Mouse (Mus musculus) neutrophil, adult 5-6 weeks (primary cell): Measurements from ENCODE around the gene Birc3. TPM values are rescaled to one million over a fixed set of nuclear protein-coding genes. Genes with fewer than 3 reads are reported as not detected.

ENCODE experiments used
- ATAC-seq: fragments of 151-379, 151-347 bp; 2 replicates; pipeline ENCODE4 v1.8.0; 2017; ENCODE audit warnings: mild to moderate bottlenecking, moderate TSS enrichment; ENCODE audit not compliant: insufficient number of reproducible peaks, poor library complexity, low FRiP score, severe bottlenecking; ENCODE audit errors: extremely low read depth
- total RNA-seq: library from RNA; stranded (forward); fragments of 200-1000 nt; gene quantifications from 2 replicates; pipeline ENCODE4 v1.2.3, GENCODE M21; 2017

Gene Birc3
- total RNA-seq, 1 experiment from 2014 or later, result 709 TPM

- ATAC-seq, result no peak
These were observed 37.7 kb downstream of the Birc3 start for GRCm38 (mm10) chr9:7835302-7835701.

GRCm38 (mm10) chr9:7833421-7833820 is 39.6 kb downstream of the Birc3 start:
- no peak for ATAC-seq

GRCm38 (mm10) chr9:7829531-7830528 is 43.2 kb downstream of the Birc3 start:
- ATAC-seq, result peak; percentile 26; the same call in 1 of the 2 replicates

GRCm38 (mm10) chr9:7828706-7829105 is 44.3 kb downstream of the Birc3 start:
- ATAC-seq, result no peak

- ATAC-seq, result peak; percentile 62; the same call in 1 of the 2 replicates
These were observed 48.1 kb downstream of the Birc3 start for GRCm38 (mm10) chr9:7824916-7825315.

- ATAC-seq, result no peak
These were observed 50.2 kb downstream of the Birc3 start for GRCm38 (mm10) chr9:7822758-7823157.

- no peak for ATAC-seq
These were observed 67.9 kb downstream of the Birc3 start for GRCm38 (mm10) chr9:7805101-7805506.

Other genes starting within 250 kb of the Birc3 start
- not detected in 2 replicates for gene Mmp20, start 245.0 kb downstream of the Birc3 start, total RNA-seq
- gene Mmp7, start 181.1 kb downstream of the Birc3 start, total RNA-seq, result not detected in 2 replicates
- gene Tmem123, start 109.1 kb downstream of the Birc3 start, total RNA-seq, result 269 TPM in 2 replicates
- 97.6 and 113 TPM in 2 replicates for gene Birc2, start 36.1 kb downstream of the Birc3 start, total RNA-seq
- 0.58 and 0.74 TPM in 2 replicates for gene Yap1, start 131.4 kb upstream of the Birc3 start, total RNA-seq
- not detected in 2 replicates for gene Cfap300, start 169.6 kb upstream of the Birc3 start, total RNA-seq